Mouse (Mus musculus) midbrain, embryonic 11.5 days (tissue): ENCODE data around the gene Lmo2. TPM values are rescaled to one million over a fixed set of nuclear protein-coding genes. Genes with fewer than 3 reads are reported as not detected.

ENCODE experiments used
- polyA plus RNA-seq: library from polyadenylated mRNA; unstranded; fragments of >200 nt; fragmentation: Nextera tagmentation; extraction: Ambion mirVana; gene quantifications from 2 replicates; pipeline ENCODE4 v1.2.1, GENCODE M21; 2014

The Lmo2 gene
- polyA plus RNA-seq, 1 experiment from 2014 or later, result 28.6 TPM

Other genes starting within 250 kb of the Lmo2 start
- gene Nat10, start 196.7 kb upstream of the Lmo2 start, polyA plus RNA-seq, result 22.8 and 24.2 TPM in 2 replicates
- gene Caprin1, start 160.3 kb upstream of the Lmo2 start, polyA plus RNA-seq, result 662 and 708 TPM in 2 replicates
- gene Fbxo3, start 69.7 kb downstream of the Lmo2 start, polyA plus RNA-seq, result 60.1 and 72.8 TPM in 2 replicates
- gene 4931422A03Rik, start 70.4 kb downstream of the Lmo2 start, polyA plus RNA-seq, result 1.1 and 1.5 TPM in 2 replicates
- not detected in 2 replicates for gene Gm10912, start 107.8 kb downstream of the Lmo2 start, polyA plus RNA-seq
- gene Gm10799, start 110.6 kb downstream of the Lmo2 start, polyA plus RNA-seq, result not detected in 2 replicates
- 1.9 and 5.6 TPM in 2 replicates for gene Cd59b, start 111.9 kb downstream of the Lmo2 start, polyA plus RNA-seq
- gene Cd59a, start 137.8 kb downstream of the Lmo2 start, polyA plus RNA-seq, result 29.2 and 31.2 TPM in 2 replicates
- gene A930018P22Rik, start 164.8 kb downstream of the Lmo2 start, polyA plus RNA-seq, result 0.16 and 0.34 TPM in 2 replicates